Mouse (Mus musculus) G1E (cell line): ENCODE data around the gene Dnase1l1.

Experiments used
- CTCF ChIP-seq: IDR thresholded peaks from 2 replicates; pipeline ENCODE4 v1.5.1; 2012; ENCODE audit warnings: low read depth, low read length, inconsistent platforms, mixed read lengths
- GATA1 ChIP-seq: IDR thresholded peaks from 2 replicates; pipeline ENCODE4 v1.6.1; 2012; ENCODE audit warnings: borderline replicate concordance, low read length, inconsistent platforms, mixed read lengths
- GATA2 ChIP-seq: IDR thresholded peaks from 2 replicates; pipeline ENCODE4 v1.6.1; 2012; ENCODE audit warnings: low read depth, low read length, inconsistent platforms, borderline replicate concordance
- POLR2AphosphoS5 ChIP-seq: IDR thresholded peaks from 2 replicates; pipeline ENCODE4 v1.6.1; 2012; ENCODE audit warnings: low read depth, low read length, inconsistent platforms; ENCODE audit not compliant: insufficient replicate concordance
- TAL1 ChIP-seq: conservative IDR thresholded peaks from 2 replicates; pipeline ENCODE4 v1.6.1; 2012; ENCODE audit warnings: low read depth, low read length, inconsistent platforms, mixed read lengths

- TF ChIP-seq CTCF: no peak
- TF ChIP-seq GATA1: no peak
- no peak for TF ChIP-seq TAL1
- TF ChIP-seq GATA2: no peak
- TF ChIP-seq POLR2AphosphoS5: no peak
These were observed 47.1 kb upstream of the Dnase1l1 start for GRCm38 (mm10) chrX:74329215-74329671.
